Mouse (Mus musculus) fat pad, adult 2 months (tissue): ENCODE data around the gene Tipin.
"Not testable (repeated sequence)": the region's sequence is repeated elsewhere in the genome, so short reads cannot be mapped to it uniquely, and the experiment has no call there.

ENCODE experiments used
- DNase-seq: peaks from one replicate; pipeline ENCODE4 v3.0.0-alpha.2; 2011; ENCODE audit warnings: low read depth, low spot score; ENCODE audit errors: extremely low read depth

Gene Tipin

DNA sequence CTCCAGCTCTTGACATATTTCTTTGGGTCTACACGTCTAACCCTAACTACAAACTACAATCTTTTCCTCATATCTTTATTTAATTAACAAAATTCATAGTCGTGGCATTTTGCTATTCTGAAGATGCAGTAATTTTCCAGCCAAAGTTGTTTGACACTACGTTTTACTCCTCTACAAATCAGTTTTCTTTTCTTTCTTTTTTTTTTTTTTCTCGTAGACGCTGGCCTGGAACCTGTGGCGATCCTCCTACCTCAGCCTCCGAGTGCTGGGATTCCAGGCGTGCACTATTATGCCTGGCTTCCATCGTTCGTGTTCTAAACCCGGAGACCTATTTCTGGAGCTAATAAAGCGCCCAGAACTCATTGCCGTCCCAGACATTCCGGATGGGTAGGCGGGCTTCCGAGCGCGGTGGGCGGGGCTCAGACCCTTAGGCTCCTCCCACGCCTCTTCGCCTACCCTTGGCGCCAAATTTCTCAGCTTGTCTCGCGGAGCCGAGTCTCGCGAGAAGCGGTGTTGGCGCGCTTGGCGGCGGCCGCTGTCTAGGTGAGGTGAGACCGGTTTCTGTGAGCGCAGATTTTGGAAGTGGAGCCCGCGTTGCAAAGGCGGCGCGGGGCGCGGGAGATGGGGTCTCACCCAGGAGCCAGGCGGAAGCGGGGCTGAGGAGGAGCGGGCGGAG lies at the start of gene Tipin:
Gene Tipin, plus strand, starts transcription at position 477 of the 676 bp plus-strand sequence.
- peak; percentile 45 for DNase-seq

DNA sequence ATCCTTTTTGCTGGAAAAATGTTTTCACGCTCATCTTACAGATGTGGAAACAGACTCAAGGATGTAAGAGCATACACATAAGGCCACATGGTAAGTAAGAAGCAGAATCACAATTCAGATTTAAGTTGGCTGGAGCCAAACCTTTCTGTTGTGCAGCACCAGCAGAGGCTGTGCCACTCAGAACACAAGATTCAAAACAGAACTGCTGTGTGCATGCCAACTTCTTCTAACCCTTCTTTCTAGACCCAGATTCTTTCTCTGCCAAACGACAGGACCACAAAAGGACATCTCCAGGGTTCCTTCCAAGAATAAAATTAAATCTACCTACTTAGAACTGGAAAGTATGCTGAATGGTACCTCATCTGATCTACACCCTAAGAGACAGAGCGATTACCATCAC lies 49.7 kb upstream of the Tipin start:
- no peak for DNase-seq

DNA sequence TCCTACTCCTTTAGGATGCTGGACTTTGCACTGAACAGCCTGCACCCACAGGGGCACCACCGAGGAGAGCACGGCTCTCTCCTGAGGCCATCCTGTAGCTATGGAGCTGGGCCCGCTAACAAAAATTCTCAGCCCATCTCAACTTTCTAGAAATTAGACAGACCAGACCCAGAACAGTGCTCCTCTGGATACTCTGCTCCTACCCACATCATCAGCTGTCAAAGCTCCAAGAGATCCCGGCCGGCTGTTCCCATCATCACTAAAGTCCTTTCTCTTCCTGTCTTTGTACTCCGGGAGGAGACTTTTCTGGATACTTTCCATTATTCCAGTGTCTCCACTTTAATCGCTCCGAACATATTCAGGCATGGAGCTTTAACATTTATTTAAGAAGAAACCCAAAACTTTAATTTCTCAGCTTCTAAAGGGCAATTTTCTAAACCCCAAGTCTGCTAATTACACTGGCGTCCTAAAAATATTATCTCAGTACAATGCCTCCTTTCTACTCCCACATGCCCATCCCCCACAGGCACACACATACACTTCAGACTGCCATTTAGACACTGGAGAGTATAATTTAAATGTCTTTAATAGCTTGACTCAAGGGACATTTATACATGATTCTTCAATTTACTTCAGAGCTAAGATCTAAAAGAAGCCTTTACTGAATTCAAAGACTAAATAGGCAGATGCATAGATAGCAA lies 49.0 kb upstream of the Tipin start:
- DNase-seq, result no peak

DNA sequence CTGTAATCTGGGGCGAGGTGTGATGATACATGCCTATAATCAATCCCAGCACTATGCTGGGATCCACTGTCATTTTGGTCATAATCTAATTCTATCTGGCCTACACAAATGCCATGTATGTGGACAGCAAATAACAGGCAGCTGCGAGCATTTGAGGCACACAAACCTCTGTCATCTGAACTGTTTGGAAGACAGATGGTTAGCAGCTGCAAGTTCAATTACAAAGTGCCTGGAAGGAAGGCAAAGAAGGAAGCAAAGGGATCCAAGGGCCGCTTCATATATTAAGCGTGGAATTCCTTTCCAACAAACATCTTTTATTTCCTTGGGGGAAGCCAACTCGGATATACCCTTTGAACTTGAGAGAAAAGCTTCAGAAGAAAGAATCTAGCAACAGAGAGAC lies 47.7 kb upstream of the Tipin start:
- no peak for DNase-seq

DNA sequence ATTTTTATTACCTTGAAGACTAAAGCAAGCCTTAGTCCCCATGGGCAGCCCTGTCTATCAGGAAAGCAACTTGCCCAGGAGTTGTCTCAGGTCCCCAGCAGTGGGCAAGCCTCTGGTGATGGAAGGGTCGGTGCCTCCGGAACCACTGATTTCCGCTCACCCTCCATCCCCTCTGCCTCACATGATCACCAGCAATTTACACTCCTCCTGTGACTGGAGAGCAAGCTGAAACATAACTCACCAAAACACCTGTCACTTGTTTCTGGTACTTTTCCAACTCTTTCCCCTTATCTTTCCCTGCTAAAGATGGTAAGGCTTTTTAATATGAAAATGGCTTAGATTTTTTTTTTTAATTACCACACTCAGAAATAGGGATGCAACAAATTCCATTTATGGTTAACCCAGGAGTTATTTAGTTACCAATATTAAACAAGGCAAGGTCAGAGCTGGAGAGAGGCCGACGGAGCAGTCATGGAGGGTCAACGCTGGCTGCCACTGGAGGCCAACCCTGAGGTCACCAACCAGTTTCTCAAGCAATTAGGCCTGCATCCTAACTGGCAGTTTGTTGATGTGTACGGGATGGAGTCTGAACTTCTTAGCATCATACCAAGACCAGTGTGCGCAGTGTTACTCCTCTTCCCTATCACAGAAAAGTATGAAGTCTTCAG lies 46.5 kb upstream of the Tipin start, which contains the start of gene Uchl4:
Gene Uchl4, plus strand, starts transcription at position 434 of the 668 bp plus-strand sequence.
- no peak for DNase-seq

DNA sequence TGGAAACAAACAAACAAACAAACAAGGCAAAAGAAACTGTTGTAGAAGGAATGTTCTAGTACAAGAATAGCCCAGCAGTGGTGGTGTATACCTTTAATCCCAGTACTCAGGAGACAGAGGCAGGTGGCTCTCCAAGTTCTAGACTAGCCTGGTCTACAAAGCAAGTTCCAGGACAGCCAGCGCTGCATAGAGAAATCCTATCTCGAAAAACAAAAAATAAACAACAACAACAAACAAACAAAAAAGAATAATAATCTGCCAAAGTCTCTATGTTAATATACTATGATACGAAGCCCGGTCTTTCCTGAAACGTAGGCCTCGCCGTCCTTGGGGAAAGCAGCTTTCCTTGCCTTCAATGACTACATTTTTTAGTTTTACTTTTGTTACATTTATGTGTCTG lies 45.3 kb upstream of the Tipin start:
- no peak for DNase-seq

DNA sequence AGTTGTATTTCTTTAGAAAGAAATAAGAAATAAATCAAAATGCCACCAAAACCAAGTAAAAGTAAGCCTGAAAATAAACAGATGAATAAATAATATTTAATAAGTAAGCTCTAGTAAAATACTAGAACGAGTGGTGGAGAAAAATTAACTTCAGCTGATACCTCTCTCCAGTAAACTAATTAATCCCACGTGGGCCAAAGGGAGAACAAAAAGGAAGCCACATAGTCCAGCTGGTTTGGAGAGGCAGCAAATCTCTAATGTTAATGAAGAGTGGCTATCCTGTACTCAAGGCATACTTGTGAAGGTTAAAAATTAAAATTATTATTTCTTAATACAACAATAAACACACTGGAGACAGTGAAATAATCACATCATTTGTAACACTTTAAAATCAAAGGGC lies 41.3 kb upstream of the Tipin start:
- no peak for DNase-seq

DNA sequence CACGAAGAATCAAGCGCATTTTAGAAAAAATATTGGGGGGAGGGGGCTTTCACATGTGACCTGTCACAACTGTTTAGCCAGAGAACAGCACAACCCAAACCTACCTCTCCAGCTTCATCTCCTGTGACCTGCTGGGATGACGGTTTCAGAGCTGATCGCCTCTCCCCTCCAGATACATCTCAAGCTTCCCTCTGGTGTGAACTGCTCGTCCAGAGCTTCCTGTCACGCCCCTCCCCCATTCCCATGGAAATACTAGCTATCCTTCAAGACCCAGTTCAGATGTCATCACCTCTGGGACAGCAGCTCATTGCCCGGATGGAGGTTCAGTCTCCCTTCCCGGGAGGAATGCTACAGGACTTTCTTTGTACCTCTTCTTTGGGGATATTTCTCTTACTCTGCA lies 40.7 kb upstream of the Tipin start:
- no peak for DNase-seq

DNA sequence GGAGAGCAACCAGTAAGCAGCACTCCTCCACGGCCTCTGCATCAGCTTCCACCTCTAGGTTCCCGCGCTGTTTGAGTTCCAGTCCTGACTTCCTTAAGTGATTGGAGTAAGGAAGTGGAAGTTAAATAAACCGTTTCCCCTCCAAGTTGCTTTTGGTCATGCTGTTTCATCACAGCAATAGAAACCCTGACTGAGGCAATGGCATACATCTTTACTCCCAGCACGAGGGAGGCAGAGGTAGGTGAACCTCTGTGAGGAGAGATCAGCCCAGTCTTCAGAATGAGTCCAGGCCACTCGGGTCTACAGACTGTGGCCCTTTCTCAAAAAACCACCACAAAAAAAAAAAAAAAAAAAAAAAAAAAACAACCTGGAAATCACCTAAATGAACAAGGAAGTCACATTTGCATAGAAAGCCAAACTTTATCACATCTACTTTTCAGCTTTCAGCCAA lies 39.0 kb upstream of the Tipin start:
- DNase-seq, result no peak

DNA sequence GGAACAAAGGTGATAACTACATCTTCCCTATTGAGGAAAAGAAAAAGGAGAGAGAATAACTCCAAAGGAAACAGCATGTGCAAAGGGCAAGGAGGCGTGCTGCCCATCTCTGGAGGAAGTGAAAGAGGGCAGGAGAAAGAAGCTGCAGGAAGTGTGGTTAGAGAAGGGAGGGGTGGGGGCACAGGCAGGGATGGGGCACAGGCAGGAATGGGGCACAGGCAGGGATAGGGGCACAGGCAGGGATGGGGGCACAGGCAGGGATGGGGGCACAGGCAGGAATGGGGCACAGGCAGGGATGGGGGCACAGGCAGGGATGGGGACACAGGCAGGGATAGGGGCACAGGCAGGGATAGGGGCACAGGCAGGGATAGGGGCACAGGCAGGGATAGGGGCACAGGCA lies 32.0 kb upstream of the Tipin start:
- DNase-seq, result no peak

DNA sequence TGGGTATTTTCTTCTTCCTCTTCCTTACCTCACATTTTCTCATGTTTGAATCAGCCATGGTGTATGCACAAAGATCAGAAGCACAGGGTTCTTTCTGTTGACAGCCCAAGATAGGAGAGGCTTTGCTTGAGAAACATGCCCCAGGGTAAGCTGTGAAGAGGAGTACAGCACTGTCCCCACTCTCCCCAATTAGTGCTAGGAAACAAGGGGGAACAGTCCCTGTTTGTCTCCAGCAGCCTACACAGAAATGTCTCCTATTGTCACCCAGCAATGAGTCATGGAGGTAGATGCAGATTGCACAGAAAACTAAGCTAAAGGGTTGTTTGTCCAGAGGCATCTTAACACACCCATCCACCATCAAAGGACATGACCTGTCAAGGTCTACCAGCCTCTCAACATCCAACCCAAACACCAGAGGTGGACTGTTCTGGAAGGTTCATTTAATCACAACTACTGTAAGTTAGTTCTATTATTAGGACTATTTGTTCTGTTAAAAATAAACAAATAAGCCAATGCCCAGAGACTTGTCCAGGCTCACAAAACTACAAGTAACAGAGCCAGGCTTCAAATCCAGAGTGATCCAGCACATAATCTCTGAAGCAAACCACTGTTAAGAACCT lies 31.2 kb upstream of the Tipin start:
- no peak for DNase-seq

DNA sequence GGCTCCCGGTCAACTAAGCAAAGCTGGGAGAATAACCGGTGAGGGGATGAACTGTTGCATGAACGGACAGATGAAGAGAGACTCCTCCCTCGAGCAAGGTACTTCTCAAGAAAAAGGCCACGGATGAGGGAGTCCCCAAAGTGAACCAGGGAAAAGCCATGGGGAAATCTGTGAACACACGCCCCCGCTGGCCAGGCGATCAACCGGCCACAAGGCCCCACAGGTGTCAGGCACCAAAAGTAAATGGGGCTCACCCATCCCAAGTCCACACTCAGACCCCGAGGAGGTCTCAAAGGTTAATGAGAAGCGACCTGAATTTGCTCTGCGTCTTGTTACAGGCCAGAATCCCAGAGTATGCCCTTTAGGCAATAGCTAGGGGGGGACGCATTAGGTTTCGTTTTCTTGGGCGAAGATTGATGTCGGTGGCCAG lies 28.8 kb upstream of the Tipin start:
- DNase-seq, result no peak

DNA sequence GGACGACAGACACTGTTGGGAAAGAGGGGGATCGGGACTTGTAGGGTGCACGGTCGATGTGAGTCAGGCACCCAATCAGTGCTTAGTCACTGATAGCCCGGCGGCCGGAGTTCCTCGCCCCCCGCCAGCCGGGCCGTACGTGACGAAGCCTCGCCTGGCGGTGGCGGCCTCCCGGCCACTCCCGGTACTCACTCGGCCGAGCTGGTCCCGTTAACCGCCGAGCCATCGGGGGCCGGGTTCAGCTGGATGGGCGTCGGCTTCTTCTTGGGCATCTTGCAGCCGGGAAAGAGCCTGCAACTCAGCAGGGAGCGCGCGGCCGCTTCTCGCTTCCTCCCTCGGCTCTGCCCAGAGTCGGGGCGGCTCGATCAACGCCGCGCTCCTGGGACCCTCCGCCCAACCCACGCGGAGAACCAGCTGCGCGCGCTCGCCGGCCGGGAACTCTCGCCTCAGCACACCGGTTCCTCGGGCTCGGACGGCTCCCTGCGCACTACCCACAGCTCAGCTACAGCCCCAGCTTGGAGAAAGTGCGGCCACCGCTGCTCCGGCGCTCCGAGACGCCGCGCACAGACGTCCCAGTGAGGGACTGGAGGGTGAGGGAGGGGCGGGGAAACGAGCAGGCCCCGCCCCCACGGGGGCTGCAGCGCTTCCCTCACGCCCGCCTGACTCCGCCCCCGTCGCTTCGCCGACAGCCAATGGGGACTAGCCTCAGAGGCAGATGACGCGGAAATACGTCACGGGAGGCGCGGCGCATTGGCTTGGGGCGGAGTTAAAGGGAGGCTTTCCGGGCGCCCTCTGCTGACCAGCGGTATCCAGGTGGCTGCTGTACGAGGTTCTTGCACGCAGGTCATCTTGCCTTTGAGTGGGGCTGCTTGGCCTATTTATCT lies 28.1 kb upstream of the Tipin start, which contains the start of gene Map2k1:
Gene Map2k1, minus strand, starts transcription at position 611 of the 884 bp plus-strand sequence.
- DNase-seq, result peak; percentile 67

DNA sequence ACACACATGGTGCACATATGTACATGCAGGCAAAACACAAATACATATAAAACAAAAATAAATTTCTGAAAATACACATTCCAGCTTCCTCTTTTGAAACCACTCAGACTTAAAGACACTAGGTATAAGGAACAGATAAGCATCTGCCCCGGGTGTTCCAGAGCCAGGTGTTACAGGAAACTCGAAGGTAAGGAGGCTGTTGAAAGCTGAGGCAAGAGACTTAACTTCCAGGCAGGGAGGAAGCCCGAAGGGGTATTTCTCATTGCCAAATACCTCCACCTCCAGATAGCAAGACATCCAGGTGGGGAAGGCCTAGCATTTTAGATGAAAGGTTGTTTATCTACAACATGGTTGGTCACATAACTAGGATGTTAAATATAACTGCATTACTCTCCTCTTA lies 26.0 kb upstream of the Tipin start:
- DNase-seq, result peak; percentile 58

DNA sequence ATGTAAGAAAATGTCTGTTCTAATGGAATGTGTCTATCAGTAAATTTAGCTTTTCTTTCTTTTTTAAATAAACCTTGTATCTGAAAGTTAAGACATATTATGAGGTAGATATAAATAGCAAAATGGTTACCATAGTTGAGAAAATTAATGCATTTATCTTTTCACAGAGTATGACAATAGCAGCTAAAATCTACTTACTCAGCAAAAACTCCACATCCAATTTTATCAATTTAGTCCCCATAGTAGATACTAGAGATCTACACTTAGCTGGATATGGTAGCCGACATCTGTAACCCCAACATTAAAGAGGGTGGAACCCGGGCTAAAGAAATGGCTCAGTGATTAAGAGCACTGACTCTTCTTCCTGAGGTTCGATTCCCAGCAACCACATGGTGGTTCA lies 25.2 kb upstream of the Tipin start:
- no peak for DNase-seq

DNA sequence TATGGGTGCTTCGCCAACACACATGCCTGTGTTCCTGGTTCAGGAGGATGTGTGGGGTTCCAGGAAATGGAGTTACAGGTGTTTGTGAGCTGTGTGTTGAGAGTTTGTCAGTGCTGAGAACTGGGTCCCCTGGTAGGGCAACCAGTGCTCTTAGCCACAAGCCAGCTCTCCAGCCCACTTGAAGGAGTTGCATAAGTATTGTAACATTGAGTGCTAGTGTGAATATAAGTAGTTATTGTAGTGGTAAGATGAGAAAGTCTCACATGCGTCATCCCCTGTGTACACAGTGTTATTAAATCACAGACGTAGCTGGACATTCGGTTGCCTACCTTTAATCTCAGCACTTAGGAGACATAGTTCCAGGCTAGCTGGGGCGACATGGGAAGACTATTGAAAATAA lies 21.5 kb upstream of the Tipin start:
- DNase-seq, result no peak

DNA sequence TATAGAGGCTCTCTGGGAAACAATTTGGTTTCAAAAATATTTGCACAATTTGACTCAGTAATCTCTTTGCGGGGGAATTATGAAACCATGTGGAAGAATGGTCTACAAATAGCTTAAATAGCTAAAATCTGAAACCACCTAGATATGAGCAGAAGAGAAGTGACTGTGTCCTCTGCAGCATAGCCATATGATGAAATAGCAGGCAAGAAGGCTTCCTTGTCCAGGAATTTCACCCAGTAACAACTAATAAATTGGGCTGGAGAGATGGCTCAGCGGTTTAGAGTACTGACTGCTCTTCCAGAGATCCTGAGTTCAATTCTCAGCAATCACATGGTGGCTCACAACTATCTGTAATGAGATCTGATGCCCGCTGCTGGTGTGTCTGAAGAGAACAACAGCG lies 20.4 kb upstream of the Tipin start:
- DNase-seq, result no peak

DNA sequence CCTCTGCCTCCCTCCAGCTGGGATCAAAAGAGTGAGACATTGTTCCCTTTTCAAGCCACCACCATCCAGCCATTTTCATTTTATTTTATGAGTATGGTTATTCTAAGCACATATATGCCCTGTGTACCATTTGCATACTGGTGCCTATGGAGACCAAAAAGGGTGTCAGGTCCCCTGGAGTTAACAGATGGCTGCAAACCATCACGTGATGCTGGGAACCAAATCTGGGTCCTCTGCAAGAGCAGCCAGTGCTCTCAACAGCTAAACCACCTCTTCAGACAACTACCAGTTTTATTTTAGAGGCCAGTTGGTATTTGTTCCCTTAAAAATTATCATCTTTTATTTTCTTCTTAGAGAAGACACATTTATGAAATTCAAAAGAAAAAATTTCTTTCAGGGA lies 16.6 kb upstream of the Tipin start:
- no peak for DNase-seq

DNA sequence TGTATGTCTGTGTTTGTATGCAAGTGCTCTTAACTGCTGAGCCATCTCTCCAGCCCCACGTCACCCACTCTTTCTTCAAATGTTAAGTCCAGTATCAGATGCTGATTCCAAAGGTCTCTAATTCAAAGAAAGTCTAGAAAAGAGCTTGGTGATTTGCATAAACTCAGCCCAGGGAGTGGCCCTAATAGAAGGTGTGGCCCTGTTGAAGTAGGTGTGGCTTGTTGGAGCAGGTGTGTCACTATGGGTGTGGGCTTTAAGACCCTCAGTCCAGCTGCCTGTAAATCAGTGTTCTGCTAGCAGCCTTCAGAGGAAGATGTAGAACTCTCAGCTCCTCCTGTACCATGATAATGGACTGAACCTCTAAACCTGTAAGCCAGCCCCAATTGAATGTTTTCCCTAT lies 14.2 kb upstream of the Tipin start:
- no peak for DNase-seq

DNA sequence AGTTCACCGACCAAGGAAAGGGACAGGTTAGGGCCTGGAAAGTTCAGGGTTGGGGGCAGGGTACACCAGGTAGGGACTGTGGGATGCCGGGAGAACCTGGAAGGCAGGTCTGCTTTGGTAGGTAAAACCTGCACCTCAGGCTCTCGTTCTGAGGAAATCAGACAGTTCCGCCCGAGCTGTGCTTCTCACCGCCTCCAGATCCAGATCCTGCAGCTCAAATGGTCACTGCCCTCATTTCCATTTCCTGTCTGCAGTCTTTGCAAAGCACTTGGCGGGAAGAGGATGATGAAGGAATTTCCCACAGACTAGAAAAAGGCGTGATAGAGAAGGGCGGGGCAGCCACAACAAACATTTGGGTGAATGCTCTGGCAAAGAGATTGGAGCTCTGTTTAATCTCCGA lies 13.2 kb upstream of the Tipin start:
- DNase-seq, result no peak

DNA sequence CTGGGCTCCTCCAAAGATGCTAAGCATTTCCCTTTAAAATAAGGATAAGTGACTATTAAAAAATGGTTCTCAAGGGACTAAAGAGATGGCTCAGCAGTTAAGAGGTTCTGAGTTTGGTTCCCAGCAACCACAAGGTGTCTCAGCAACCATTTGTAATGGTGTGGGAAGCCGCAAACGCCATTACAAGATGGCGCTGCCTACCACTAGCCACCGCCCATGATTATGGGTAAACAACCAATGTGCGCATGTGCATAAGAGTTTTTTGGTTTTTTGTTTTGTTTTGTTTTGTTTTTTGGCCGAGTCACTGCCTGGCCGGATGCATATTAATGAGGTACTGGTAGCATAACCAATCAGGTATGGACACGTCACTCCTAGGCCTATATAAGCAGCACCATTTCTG lies 12.5 kb upstream of the Tipin start:
- not testable (repeated sequence) for DNase-seq
